Mouse (Mus musculus) myocyte (in vitro differentiated cells): ENCODE measurements at regions not wholly inside any gene's neighbourhood (a gene's known extent, or its start where the extent isn't known, plus 50 kb on each side); places are given as distances from the start of the nearest gene placed in this dataset.

ENCODE experiments used
- CEBPB ChIP-seq: IDR thresholded peaks from 2 replicates; pipeline ENCODE4 v1.6.1; 2011; ENCODE audit warnings: mild to moderate bottlenecking, moderate library complexity; ENCODE audit not compliant: poor library complexity, insufficient read depth, severe bottlenecking
- E2F4 ChIP-seq: IDR thresholded peaks from one replicate; pipeline ENCODE4 v1.6.1; 2011; ENCODE audit warnings: mild to moderate bottlenecking, control low read depth, moderate library complexity; ENCODE audit not compliant: insufficient read depth
- MAX ChIP-seq: IDR thresholded peaks from one replicate; pipeline ENCODE4 v1.6.1; 2011; ENCODE audit warnings: low read depth, mild to moderate bottlenecking, control low read depth
- MYOD1 ChIP-seq, 3 experiments: IDR thresholded peaks; one replicate each; pipeline ENCODE4 v1.6.1; 2011; ENCODE audit warnings: control low read depth in 2 of 3, low read depth in 2 of 3, mild to moderate bottlenecking in 2 of 3, moderate library complexity in 1 of 3; ENCODE audit not compliant: insufficient read length in 2 of 3, control insufficient read depth in 1 of 3
- MYOG ChIP-seq, 3 experiments: IDR thresholded peaks; one replicate each; pipeline ENCODE4 v1.6.1; 2011; ENCODE audit warnings: control low read depth in 2 of 3, low read depth in 2 of 3, mild to moderate bottlenecking in 2 of 3; ENCODE audit not compliant: insufficient read length in 2 of 3, control insufficient read depth in 1 of 3, insufficient read depth in 1 of 3
- POLR2A ChIP-seq: IDR thresholded peaks from one replicate; pipeline ENCODE4 v1.6.1; 2011; ENCODE audit warnings: low read depth, mild to moderate bottlenecking, control low read depth, moderate library complexity; ENCODE audit not compliant: insufficient read length
- POLR2AphosphoS2 ChIP-seq: IDR thresholded peaks from one replicate; pipeline ENCODE4 v1.6.1; 2011; ENCODE audit warnings: low read depth, control low read depth; ENCODE audit not compliant: insufficient read length
- TCF12 ChIP-seq: IDR thresholded peaks from one replicate; pipeline ENCODE4 v1.6.1; 2011; ENCODE audit warnings: mild to moderate bottlenecking, control low read depth; ENCODE audit not compliant: poor library complexity, insufficient read depth, severe bottlenecking
- USF1 ChIP-seq: IDR thresholded peaks from one replicate; pipeline ENCODE4 v1.6.1; 2011; ENCODE audit warnings: low read depth, mild to moderate bottlenecking, control low read depth, moderate library complexity

DNA sequence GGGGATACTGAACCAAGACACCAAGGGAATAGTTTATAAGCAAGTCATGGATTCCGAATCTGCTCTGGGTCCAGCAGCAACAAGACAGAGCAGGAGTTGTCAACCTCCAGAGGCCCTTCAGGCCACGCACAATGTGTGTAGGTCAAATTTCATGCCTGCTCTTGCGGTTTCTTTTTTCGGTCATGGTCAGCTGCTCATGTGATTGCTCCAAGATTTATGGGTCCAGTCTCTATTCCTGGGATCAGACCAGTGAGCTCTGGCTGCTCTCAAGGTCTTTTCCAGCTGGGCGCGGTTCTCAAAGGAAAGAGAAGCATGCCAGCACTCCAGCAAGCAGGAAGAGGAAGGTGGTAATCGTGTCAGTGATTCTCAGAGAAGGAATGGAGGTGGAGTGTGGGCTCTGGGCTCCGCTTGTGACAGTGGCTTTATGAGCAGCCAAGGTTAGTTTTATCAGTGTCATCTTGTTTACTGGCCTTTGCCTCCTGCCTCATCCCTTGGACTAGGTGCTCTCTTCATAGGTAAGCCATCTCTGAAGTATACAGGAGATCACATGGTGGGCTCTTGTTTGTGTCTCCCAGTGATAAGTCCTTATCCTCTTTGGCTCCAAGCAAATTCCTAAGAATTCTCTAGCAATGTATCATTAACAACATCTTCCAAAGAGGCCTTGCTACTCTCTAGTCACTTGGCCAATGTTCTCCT lies 148.5 kb upstream of the Maf start:
- TF ChIP-seq CEBPB, result no peak
- no peak for TF ChIP-seq POLR2A
- TF ChIP-seq USF1, result peak; percentile 18
- TF ChIP-seq E2F4, result no peak
- no peak for TF ChIP-seq POLR2AphosphoS2
- no peak for TF ChIP-seq MAX
- no peak for TF ChIP-seq TCF12
- TF ChIP-seq MYOD1 (IDR thresholded peaks at IDR 0.05; ENCODE audit: control insufficient read depth in 1 of 3, insufficient read length in 2 of 3, low read depth in 2 of 3), result peak in 1 of 3 experiments; percentile 8
- TF ChIP-seq MYOG (IDR thresholded peaks at IDR 0.05; ENCODE audit: control insufficient read depth in 1 of 3, insufficient read depth in 1 of 3, insufficient read length in 2 of 3, low read depth in 2 of 3), result peak in 2 of 3 experiments; percentile 19 to 26
